Mouse (Mus musculus) stomach, postnatal 0 days (tissue): ENCODE measurements at regions not wholly inside any gene's neighbourhood (a gene's known extent, or its start where the extent isn't known, plus 50 kb on each side); places are given as distances from the start of the nearest gene placed in this dataset.

Experiments used
- ATAC-seq: fragments of 200-750 bp; cut with Nextera tagmentation; 2 replicates; pipeline ENCODE4 v1.8.0; 2017; ENCODE audit not compliant: low FRiP score, low TSS enrichment
- DNase-seq: peaks from one replicate; pipeline ENCODE4 v3.0.0-alpha.2; 2016; ENCODE audit warnings: low spot score
- H3K27ac ChIP-seq: fragments of 300-500 bp; sonication (generic); replicated peaks from 2 replicates; pipeline ENCODE4 v1.5.1; 2014; ENCODE audit warnings: mild to moderate bottlenecking, control low read depth
- H3K27me3 ChIP-seq: fragments of 300-500 bp; sonication (generic); 2 replicates; pipeline ENCODE4 v1.6.1; 2014; ENCODE audit warnings: low read length; ENCODE audit not compliant: control insufficient read depth, insufficient read depth
- H3K36me3 ChIP-seq: fragments of 300-500 bp; sonication (generic); 2 replicates; pipeline ENCODE4 v1.6.1; 2014; ENCODE audit warnings: low read length, mixed read lengths; ENCODE audit not compliant: control insufficient read depth, insufficient read depth
- H3K4me1 ChIP-seq: fragments of 300-500 bp; sonication (generic); replicated peaks from 2 replicates; pipeline ENCODE4 v1.6.1; 2014; ENCODE audit warnings: antibody characterized with exemption; ENCODE audit not compliant: control insufficient read depth, insufficient read depth
- H3K4me2 ChIP-seq: fragments of 300-500 bp; sonication (generic); replicated peaks from 2 replicates; pipeline ENCODE4 v1.6.1; 2014; ENCODE audit warnings: low read depth, mild to moderate bottlenecking, control low read depth, moderate library complexity
- H3K4me3 ChIP-seq: fragments of 300-500 bp; sonication (generic); 2 replicates; pipeline ENCODE4 v1.5.1; 2014; ENCODE audit warnings: low read depth, low read length, control low read depth
- H3K9ac ChIP-seq: fragments of 300-500 bp; sonication (generic); 2 replicates; pipeline ENCODE4 v1.6.1; 2014; ENCODE audit warnings: mild to moderate bottlenecking, low read length, control low read depth, mixed read lengths
- H3K9me3 ChIP-seq: fragments of 300-500 bp; sonication (generic); 2 replicates; pipeline ENCODE4 v1.6.1; 2016; ENCODE audit warnings: low read length; ENCODE audit not compliant: control insufficient read depth
- CTCF ChIP-seq: IDR thresholded peaks from 2 replicates; pipeline ENCODE4 v1.5.1; 2016; ENCODE audit warnings: antibody characterized with exemption, low read depth, mild to moderate bottlenecking, moderate library complexity
- EP300 ChIP-seq: optimal IDR thresholded peaks from 2 replicates; pipeline ENCODE3; 2016; ENCODE audit warnings: antibody characterized with exemption
- WGBS: fragments of 180-500 bp; shearing (Covaris S2); extraction: QIAGEN DNeasy Blood & Tissue Kit; methylation state at CpG from one replicate; pipeline ENCODE4 v1.1.7; 2014; 5-methylcytosine and 5-hydroxymethylcytosine counted together

- WGBS: 90% methylated on average over 3 of the region's 3 CpGs
- no peaks in the 10 kb centered on the region for H3K4me1 ChIP-seq
- no peak for TF ChIP-seq CTCF
- no peak for TF ChIP-seq EP300
- H3K36me3 ChIP-seq: no peaks in the 10 kb centered on the region
- no peak overlapping the region for H3K4me2 ChIP-seq
- DNase-seq: no peak
- no peaks in the 10 kb centered on the region for H3K27me3 ChIP-seq
- no peak overlapping the region for H3K27ac ChIP-seq
- no peak for ATAC-seq
- no peak overlapping the region for H3K9ac ChIP-seq
- no peaks in the 10 kb centered on the region for H3K9me3 ChIP-seq
- H3K4me3 ChIP-seq: no peak overlapping the region
Measured at GRCm38 (mm10) chr9:13914847-13915246, 87.3 kb downstream of the Fam76b start.

- no peak overlapping the region for H3K4me3 ChIP-seq
- H3K27me3 ChIP-seq: no peaks in the 10 kb centered on the region
- TF ChIP-seq EP300 (no peak), CTCF (no peak)
- ATAC-seq (no peak), DNase-seq (no peak)
- no peaks in the 10 kb centered on the region for H3K36me3 ChIP-seq
- H3K4me2 ChIP-seq: no peak overlapping the region
- H3K9ac ChIP-seq: no peak overlapping the region
- H3K4me1 ChIP-seq: no peaks in the 10 kb centered on the region
- no peaks in the 10 kb centered on the region for H3K9me3 ChIP-seq
- no peak overlapping the region for H3K27ac ChIP-seq
- 78% methylated on average over 7 of the region's 7 CpGs for WGBS
Measured at GRCm38 (mm10) chr9:13916837-13917236, 89.3 kb downstream of the Fam76b start.

- no peak for TF ChIP-seq EP300
- no peak for TF ChIP-seq CTCF
- Histone ChIP-seq H3K27me3 (no peaks in the 10 kb centered on the region), H3K4me2 (no peak overlapping the region), H3K36me3 (no peaks in the 10 kb centered on the region), H3K4me1 (no peaks in the 10 kb centered on the region), H3K27ac (no peak overlapping the region), H3K9ac (no peak overlapping the region), H3K9me3 (no peaks in the 10 kb centered on the region), H3K4me3 (no peak overlapping the region)
- ATAC-seq (no peak), DNase-seq (no peak)
- WGBS: 54% methylated on average over 7 of the region's 7 CpGs
Measured at GRCm38 (mm10) chr9:13918606-13919202, 91.2 kb downstream of the Fam76b start.

- no peak for ATAC-seq
- 74% methylated on average over 9 of the region's 9 CpGs for WGBS
- H3K27me3 ChIP-seq: no peaks in the 10 kb centered on the region
- H3K9me3 ChIP-seq: no peaks in the 10 kb centered on the region
- no peaks in the 10 kb centered on the region for H3K4me1 ChIP-seq
- TF ChIP-seq CTCF (no peak), EP300 (no peak)
- DNase-seq: no peak
- H3K4me3 ChIP-seq: no peak overlapping the region
- H3K27ac ChIP-seq: no peak overlapping the region
- no peaks in the 10 kb centered on the region for H3K36me3 ChIP-seq
- no peak overlapping the region for H3K9ac ChIP-seq
- no peak overlapping the region for H3K4me2 ChIP-seq
Measured at GRCm38 (mm10) chr9:13919739-13920410, 92.4 kb downstream of the Fam76b start.

- WGBS: 62% methylated on average over 1 of the region's 1 CpGs
- Histone ChIP-seq H3K4me3 (no peak overlapping the region), H3K9ac (no peak overlapping the region), H3K4me1 (no peaks in the 10 kb centered on the region), H3K9me3 (no peaks in the 10 kb centered on the region), H3K36me3 (no peaks in the 10 kb centered on the region), H3K4me2 (no peak overlapping the region), H3K27ac (no peak overlapping the region), H3K27me3 (no peaks in the 10 kb centered on the region)
- TF ChIP-seq EP300: no peak
- no peak for TF ChIP-seq CTCF
- DNase-seq (no peak), ATAC-seq (no peak)
Measured at GRCm38 (mm10) chr9:13920623-13921022, 93.1 kb downstream of the Fam76b start.

GRCm38 (mm10) chr9:13932001-13932508 is 104.5 kb downstream of the Fam76b start:
- H3K27ac ChIP-seq: no peak overlapping the region
- no peak for ATAC-seq
- H3K4me3 ChIP-seq: no peak overlapping the region
- WGBS: 13% methylated on average over 6 of the region's 6 CpGs
- H3K27me3 ChIP-seq: no peaks in the 10 kb centered on the region
- H3K9ac ChIP-seq: no peak overlapping the region
- no peak overlapping the region for H3K4me2 ChIP-seq
- no peak for DNase-seq
- no peaks in the 10 kb centered on the region for H3K9me3 ChIP-seq
- peaks cover 4% of the 10 kb centered on the region; the same call in 1 of the 2 replicates for H3K4me1 ChIP-seq
- H3K36me3 ChIP-seq: no peaks in the 10 kb centered on the region
- no peak for TF ChIP-seq CTCF
- no peak for TF ChIP-seq EP300
